Mouse (Mus musculus) bone marrow, adult 2 months (tissue): ENCODE data around the gene Vps8.

Source experiments
- CTCF ChIP-seq: fragments of 200-500 bp; IDR thresholded peaks from 2 replicates; pipeline ENCODE4 v1.5.1; 2011; ENCODE audit warnings: low read length, control low read depth; ENCODE audit not compliant: control insufficient read depth, insufficient read depth
- POLR2A ChIP-seq: fragments of 200-500 bp; IDR thresholded peaks from 2 replicates; pipeline ENCODE4 v1.6.1; 2011; ENCODE audit warnings: low read depth, mild to moderate bottlenecking, control low read depth, low read length, borderline replicate concordance; ENCODE audit not compliant: control insufficient read depth

DNA sequence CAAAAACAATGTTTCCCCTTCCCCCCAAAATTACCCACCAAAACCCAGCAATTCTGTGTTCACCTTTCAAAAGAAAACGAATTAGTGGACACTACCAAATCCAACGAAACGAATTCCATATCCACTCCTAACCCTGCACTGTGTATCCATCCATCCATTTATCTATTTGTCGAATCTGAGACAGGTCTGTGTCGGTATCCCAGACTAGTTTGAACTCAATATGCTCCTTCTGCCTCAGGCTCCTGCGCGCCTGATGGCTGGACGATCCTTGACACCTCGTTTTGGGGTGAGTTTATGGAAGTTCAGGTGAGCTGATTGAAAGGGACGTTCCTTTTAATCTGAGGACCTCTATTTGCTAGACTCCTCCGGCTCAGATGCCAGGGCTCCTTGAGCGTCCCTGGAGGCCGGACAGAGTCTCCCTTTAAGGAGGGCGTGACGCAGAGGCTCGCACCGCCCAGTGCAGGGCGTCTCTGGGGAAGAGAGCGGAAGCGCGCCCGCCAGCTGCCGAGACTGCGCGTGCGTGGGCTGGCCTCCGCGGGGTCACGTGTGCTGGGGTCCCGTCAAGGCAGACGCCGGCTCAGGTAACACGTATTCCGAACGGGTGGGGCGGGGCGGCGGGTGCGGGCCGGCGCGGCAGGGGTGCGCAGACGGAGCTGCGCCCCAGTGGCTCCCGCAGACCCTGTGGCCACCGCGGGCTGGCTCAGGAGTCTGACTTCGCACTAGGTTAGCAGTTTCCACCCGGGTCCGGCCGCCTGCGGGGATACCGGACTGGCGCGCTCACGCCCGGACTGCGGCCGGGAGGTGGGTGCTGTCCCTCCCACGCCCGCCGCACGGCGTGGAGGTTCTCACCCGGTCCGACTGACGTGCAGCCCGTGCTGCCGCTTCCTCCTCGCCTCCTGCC, at the start of gene Vps8:
- TF ChIP-seq CTCF (no peak), POLR2A (peak; percentile 38; the same call in 1 of the 2 replicates)
